Mouse (Mus musculus): ENCODE measurements around the gene Jup. TPM values are rescaled to one million over a fixed set of nuclear protein-coding genes. Genes with fewer than 3 reads are reported as not detected.

Jup gene
- polyA plus RNA-seq, 1 experiment from 2014 or later, result 37.6 TPM

DNA sequence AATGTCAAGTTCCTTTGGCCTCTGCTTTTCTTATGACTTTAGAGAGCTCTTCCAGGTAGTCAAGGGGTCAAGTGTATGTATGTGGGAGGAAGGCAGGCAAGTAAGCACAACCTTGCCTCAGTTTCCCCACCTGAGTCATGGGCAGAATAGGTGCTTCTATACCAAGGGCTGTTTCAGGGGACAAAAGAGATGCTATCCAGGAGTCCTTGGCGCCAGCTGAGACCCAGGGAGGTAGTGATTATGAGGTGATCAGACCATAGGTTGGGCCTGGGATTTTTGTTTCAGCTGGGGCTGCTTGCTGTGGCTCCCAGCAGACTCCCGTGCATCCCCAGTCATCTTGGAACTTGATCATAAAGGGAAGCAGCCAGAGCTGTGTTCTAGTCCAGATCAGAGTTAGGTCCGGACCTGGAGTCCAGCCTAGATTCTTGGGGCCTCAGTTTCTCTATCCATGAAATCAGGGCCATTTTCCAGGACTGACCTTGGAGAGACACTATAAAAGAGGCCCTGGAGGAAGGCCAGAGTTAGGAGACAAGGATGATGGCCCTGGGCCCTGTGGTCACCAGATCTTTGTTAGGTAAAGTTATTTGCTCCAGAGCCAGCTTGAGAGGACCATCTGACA is 7.0 kb upstream of the Jup start:
- WGBS, result 80% methylated on average over 3 of the region's 3 CpGs
- Histone ChIP-seq H3K9me3 (no peaks in the 10 kb centered on the region), H3K36me3 (replicated peaks) (no peaks in the 10 kb centered on the region), H3K4me3 (replicated peaks) (no peak overlapping the region), H3K4me1 (peaks cover 10% of the 10 kb centered on the region; the same call in 1 of the 2 replicates), H3K27ac (no peak overlapping the region), H3K27me3 (peaks cover under 1% of the 10 kb centered on the region; the same call in 1 of the 2 replicates), H3K9ac (no peak overlapping the region), H3K4me2 (no peak overlapping the region)
- ATAC-seq (ENCODE audit: low FRiP score), result no peak

DNA sequence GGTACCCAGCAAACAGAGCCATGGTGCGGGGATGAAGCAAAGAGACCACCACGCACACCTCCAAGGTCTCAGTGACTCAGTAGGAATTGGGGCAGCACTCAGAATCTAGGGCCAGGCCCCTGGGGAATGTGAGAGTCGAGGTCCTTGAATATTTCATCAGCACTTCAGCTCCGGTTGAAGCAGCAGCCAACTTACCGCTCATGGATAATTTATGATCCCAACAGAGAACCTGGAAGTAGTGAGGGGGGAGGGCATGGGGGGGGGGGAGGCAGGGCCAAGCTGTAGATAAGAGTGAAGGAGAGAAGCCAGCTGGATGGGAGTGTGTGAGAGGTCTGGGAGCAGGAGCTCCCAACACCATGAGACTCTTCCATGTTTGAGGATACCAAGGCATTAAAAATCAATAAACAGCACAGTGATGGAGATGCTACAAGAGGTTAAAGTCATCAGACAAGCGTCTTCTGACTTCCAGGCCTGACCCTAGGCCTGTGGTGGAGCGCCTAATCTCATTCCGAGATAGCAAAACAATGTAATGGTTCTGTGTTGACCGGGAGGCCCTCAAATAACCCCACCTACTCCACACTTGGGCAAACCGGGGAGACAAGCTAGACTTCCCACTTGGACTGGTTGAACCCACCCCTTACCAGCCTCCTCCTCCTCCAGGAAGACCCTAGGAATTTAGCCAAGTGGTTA is 6.0 kb upstream of the Jup start:
- Histone ChIP-seq H3K4me2 (no peak overlapping the region), H3K9me3 (no peaks in the 10 kb centered on the region), H3K4me3 (replicated peaks) (no peak overlapping the region), H3K27me3 (peaks cover 4% of the 10 kb centered on the region; the same call in 1 of the 2 replicates), H3K27ac (no peak overlapping the region), H3K36me3 (replicated peaks) (no peaks in the 10 kb centered on the region), H3K9ac (no peak overlapping the region), H3K4me1 (peaks cover 10% of the 10 kb centered on the region; the same call in 1 of the 2 replicates)
- ATAC-seq (ENCODE audit: low FRiP score), result no peak
- 83% methylated on average over 10 of the region's 10 CpGs for WGBS

DNA sequence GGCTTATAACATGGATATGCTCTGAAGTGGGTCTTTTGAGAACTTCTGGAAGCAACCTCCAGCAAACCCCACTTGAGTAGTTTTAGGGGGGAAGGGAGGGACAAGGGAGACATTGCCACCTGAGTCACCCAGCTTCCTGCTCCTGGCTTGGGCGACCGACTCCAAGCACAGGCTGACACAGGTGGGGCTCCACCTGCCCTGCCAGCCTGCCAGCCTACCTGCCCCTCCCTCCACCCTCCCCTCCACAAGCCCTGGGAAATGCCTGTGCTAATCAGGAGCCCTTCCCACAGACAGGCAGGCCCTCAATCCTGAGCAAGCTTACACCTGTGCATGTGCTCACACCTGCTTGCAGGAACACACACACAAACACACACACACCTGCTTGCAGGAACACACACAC is 5.1 kb upstream of the Jup start:
- H3K27me3 ChIP-seq, result peaks cover 4% of the 10 kb centered on the region; the same call in 1 of the 2 replicates
- no peak overlapping the region for H3K4me2 ChIP-seq
- H3K4me1 ChIP-seq, result peaks cover 12% of the 10 kb centered on the region; the same call in 1 of the 2 replicates
- no peak for ATAC-seq (ENCODE audit: low FRiP score)
- H3K4me3 ChIP-seq (replicated peaks), result no peak overlapping the region
- 75% methylated on average over 2 of the region's 2 CpGs for WGBS
- no peaks in the 10 kb centered on the region for H3K9me3 ChIP-seq
- no peak overlapping the region for H3K27ac ChIP-seq
- H3K36me3 ChIP-seq (replicated peaks), result no peaks in the 10 kb centered on the region
- no peak overlapping the region for H3K9ac ChIP-seq

GRCm38 (mm10) chr11:100402240-100402639 is 4.7 kb upstream of the Jup start:
- peaks cover 7% of the 10 kb centered on the region for H3K27me3 ChIP-seq

GRCm38 (mm10) chr11:100400842-100401241 is 3.3 kb upstream of the Jup start:
- WGBS, result 80% methylated on average over 6 of the region's 6 CpGs

More at GRCm38 (mm10) chr11:100402240-100402639, 4.7 kb upstream of the Jup start:
- no peak for ATAC-seq (ENCODE audit: low FRiP score)
- Histone ChIP-seq H3K9ac (no peak overlapping the region), H3K4me2 (no peak overlapping the region), H3K36me3 (replicated peaks) (no peaks in the 10 kb centered on the region), H3K27ac (no peak overlapping the region), H3K9me3 (no peaks in the 10 kb centered on the region), H3K4me1 (peaks cover 14% of the 10 kb centered on the region), H3K4me3 (replicated peaks) (no peak overlapping the region)
- WGBS, result 48% methylated on average over 6 of the region's 6 CpGs

GRCm38 (mm10) chr11:100399727-100400538 is 2.4 kb upstream of the Jup start:
- Histone ChIP-seq H3K4me3 (replicated peaks) (no peak overlapping the region), H3K4me1 (peaks cover 36% of the 10 kb centered on the region), H3K9ac (no peak overlapping the region), H3K36me3 (replicated peaks) (no peaks in the 10 kb centered on the region), H3K27me3 (peaks cover 30% of the 10 kb centered on the region), H3K4me2 (no peak overlapping the region), H3K9me3 (no peaks in the 10 kb centered on the region), H3K27ac (no peak overlapping the region)
- no peak for ATAC-seq (ENCODE audit: low FRiP score)
- WGBS, result 79% methylated on average over 12 of the region's 12 CpGs

More at GRCm38 (mm10) chr11:100400842-100401241, 3.3 kb upstream of the Jup start:
- H3K4me2 ChIP-seq, result no peak overlapping the region
- peaks cover 21% of the 10 kb centered on the region for H3K27me3 ChIP-seq
- H3K4me1 ChIP-seq, result peaks cover 27% of the 10 kb centered on the region
- no peak overlapping the region for H3K27ac ChIP-seq
- ATAC-seq (ENCODE audit: low FRiP score), result no peak
- H3K36me3 ChIP-seq (replicated peaks), result no peaks in the 10 kb centered on the region
- no peak overlapping the region for H3K4me3 ChIP-seq (replicated peaks)
- no peaks in the 10 kb centered on the region for H3K9me3 ChIP-seq
- no peak overlapping the region for H3K9ac ChIP-seq

DNA sequence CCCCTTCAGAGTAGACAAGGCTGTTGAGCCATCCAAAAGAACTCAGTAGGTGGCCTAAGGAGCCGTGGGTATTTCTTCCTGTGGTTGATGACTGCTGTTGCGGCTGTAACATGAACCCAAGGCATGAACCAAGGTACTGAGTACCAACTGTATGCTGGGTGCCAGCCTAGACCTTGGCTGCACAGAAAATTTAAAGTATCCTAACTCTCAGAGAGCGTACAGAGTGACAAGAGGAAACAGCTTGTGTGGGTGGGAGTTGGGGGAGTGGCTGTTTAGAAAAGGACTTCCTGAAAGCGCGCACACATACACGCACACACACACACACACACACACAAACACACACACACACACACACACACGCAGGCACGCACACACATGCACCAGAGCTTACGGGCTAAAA is 1.8 kb upstream of the Jup start:
- Histone ChIP-seq H3K4me2 (no peak overlapping the region), H3K9ac (no peak overlapping the region), H3K9me3 (no peaks in the 10 kb centered on the region), H3K27ac (no peak overlapping the region), H3K4me1 (peaks cover 36% of the 10 kb centered on the region), H3K27me3 (peaks cover 36% of the 10 kb centered on the region), H3K36me3 (replicated peaks) (no peaks in the 10 kb centered on the region), H3K4me3 (replicated peaks) (no peak overlapping the region)
- no peak for ATAC-seq (ENCODE audit: low FRiP score)
- WGBS, result 76% methylated on average over 9 of the region's 9 CpGs

GRCm38 (mm10) chr11:100398517-100398916 is 954 bp upstream of the Jup start:
- Histone ChIP-seq H3K4me3 (replicated peaks) (no peak overlapping the region), H3K27me3 (peaks cover 44% of the 10 kb centered on the region), H3K27ac (no peak overlapping the region), H3K9me3 (no peaks in the 10 kb centered on the region), H3K36me3 (replicated peaks) (no peaks in the 10 kb centered on the region), H3K9ac (no peak overlapping the region), H3K4me1 (peaks cover 36% of the 10 kb centered on the region), H3K4me2 (peak overlapping the region; percentile 63; the same call in 1 of the 2 replicates)
- 94% methylated on average over 7 of the region's 7 CpGs for WGBS
- no peak for ATAC-seq (ENCODE audit: low FRiP score)

- peaks cover 27% of the 10 kb centered on the region for H3K4me1 ChIP-seq
- H3K27me3 ChIP-seq, result peaks cover 46% of the 10 kb centered on the region
- H3K4me3 ChIP-seq (replicated peaks), result peak overlapping the region; percentile 64
- no peaks in the 10 kb centered on the region for H3K36me3 ChIP-seq (replicated peaks)
- H3K9me3 ChIP-seq, result no peaks in the 10 kb centered on the region
- no peak; the same call in 1 of the 2 replicates for ATAC-seq (ENCODE audit: low FRiP score)
- H3K4me2 ChIP-seq, result peak overlapping the region; percentile 63
- peak overlapping the region; percentile 77 for H3K9ac ChIP-seq
- 3% methylated on average over 40 of the region's 42 CpGs for WGBS
- peak overlapping the region; percentile 69; the same call in 1 of the 2 replicates for H3K27ac ChIP-seq
These were observed 520 bp downstream of the Jup start for GRCm38 (mm10) chr11:100396886-100397599.

DNA sequence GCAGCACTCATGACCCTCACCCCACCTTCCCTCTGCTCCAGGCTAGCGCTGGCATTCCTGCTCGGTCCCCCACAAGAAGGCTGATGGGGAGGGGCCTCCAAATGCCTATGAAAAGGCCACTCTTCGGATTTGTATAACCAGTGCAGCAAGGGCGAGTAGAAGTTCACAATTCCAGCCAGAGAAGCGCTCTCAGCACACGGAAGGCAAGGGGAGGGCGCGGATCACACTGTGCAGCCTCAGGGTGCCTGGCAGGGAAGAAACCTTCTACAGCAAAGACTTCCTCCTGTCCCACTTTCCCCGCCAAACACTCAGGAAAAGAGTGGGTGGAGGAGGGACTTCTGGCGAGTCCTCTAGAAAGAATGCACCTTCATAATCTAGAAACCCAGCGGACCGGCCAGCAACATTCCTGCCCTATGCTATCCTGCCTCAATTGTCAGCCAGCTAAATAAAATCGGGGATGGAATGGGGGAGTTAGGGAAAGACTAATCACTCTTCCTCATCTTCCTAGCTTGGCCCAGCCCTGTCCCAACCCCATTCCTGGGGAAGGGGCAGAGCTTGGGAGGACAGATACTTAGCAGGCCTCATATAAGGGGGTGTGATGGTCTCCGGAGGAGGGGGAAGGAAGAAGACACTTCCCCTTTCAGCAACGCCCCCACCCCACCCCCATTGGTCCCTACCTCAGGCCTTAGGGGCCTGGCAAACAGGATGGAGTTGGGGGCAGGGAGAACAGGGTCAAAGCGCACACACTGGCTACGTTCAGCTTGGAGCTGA is 1.5 kb downstream of the Jup start:
- H3K4me2 ChIP-seq, result peak overlapping the region; percentile 63
- no peak overlapping the region; the same call in 1 of the 2 replicates for H3K27ac ChIP-seq
- no peaks in the 10 kb centered on the region for H3K36me3 ChIP-seq (replicated peaks)
- H3K9me3 ChIP-seq, result no peaks in the 10 kb centered on the region
- peaks cover 46% of the 10 kb centered on the region for H3K27me3 ChIP-seq
- 26% methylated on average over 16 of the region's 17 CpGs for WGBS
- no peak for ATAC-seq (ENCODE audit: low FRiP score)
- peak overlapping the region; percentile 64 for H3K4me3 ChIP-seq (replicated peaks)
- peak overlapping the region; percentile 77; the same call in 1 of the 2 replicates for H3K9ac ChIP-seq
- peaks cover 32% of the 10 kb centered on the region for H3K4me1 ChIP-seq

- Histone ChIP-seq H3K27me3 (peaks cover 46% of the 10 kb centered on the region), H3K9me3 (no peaks in the 10 kb centered on the region), H3K9ac (no peak overlapping the region), H3K4me3 (replicated peaks) (no peak overlapping the region), H3K36me3 (replicated peaks) (no peaks in the 10 kb centered on the region), H3K4me2 (peak overlapping the region; percentile 63), H3K27ac (no peak overlapping the region), H3K4me1 (peaks cover 38% of the 10 kb centered on the region)
- WGBS, result 33% methylated on average over 11 of the region's 11 CpGs
- ATAC-seq (ENCODE audit: low FRiP score), result no peak
These were observed 2.4 kb downstream of the Jup start for GRCm38 (mm10) chr11:100395200-100395599.

All from forebrain, embryonic 12.5 days (tissue).